Mouse (Mus musculus) cerebellum, adult 2 months (tissue): ENCODE results near the gene Smu1.

Experiments
- CTCF ChIP-seq: fragments of 200-500 bp; IDR thresholded peaks from 2 replicates; pipeline ENCODE4 v1.5.1; 2011; ENCODE audit warnings: low read depth, mild to moderate bottlenecking, control low read depth, low read length, moderate library complexity, borderline replicate concordance; ENCODE audit not compliant: insufficient read depth
- POLR2A ChIP-seq: fragments of 200-500 bp; IDR thresholded peaks from 2 replicates; pipeline ENCODE4 v1.6.1; 2011; ENCODE audit warnings: low read length, control low read depth, borderline replicate concordance; ENCODE audit not compliant: insufficient read depth

GRCm38 (mm10) chr4:40794320-40794719 is 36.6 kb upstream of the Smu1 start:
- TF ChIP-seq POLR2A (no peak), CTCF (no peak)
